Mouse (Mus musculus) cerebellum, adult 2 months (tissue): ENCODE results near the gene Gpr107.

Experiments
- CTCF ChIP-seq: fragments of 200-500 bp; IDR thresholded peaks from 2 replicates; pipeline ENCODE4 v1.5.1; 2011; ENCODE audit warnings: low read depth, mild to moderate bottlenecking, control low read depth, low read length, moderate library complexity, borderline replicate concordance; ENCODE audit not compliant: insufficient read depth
- POLR2A ChIP-seq: fragments of 200-500 bp; IDR thresholded peaks from 2 replicates; pipeline ENCODE4 v1.6.1; 2011; ENCODE audit warnings: low read length, control low read depth, borderline replicate concordance; ENCODE audit not compliant: insufficient read depth

DNA sequence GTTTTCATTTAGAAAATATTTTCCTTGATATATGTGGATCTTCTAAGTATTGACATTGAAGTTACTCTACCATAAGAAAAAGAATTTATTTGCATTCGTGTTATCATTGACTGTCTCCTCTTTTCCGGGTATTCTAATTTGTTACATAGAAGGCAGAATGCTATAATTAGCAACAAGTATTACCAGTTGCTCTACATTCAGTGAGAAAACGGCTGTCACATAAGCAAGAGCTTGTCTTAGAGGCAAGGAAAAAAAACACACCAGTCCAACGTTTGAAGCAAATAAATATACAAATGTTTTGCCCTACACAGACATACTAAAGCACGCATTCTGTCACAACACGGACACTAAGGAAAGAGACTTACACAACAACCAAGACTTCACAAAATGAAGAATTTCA is 40.4 kb upstream of the Gpr107 start:
- TF ChIP-seq CTCF, result no peak
- TF ChIP-seq POLR2A, result no peak
